Mouse (Mus musculus): ENCODE measurements around the gene Bcor. TPM values are rescaled to one million over a fixed set of nuclear protein-coding genes. Genes with fewer than 3 reads are reported as not detected.

Bcor gene
- total and polyA plus RNA-seq, 3 experiments, result 11.2 to 22.4 (median 18.0) TPM

DNA sequence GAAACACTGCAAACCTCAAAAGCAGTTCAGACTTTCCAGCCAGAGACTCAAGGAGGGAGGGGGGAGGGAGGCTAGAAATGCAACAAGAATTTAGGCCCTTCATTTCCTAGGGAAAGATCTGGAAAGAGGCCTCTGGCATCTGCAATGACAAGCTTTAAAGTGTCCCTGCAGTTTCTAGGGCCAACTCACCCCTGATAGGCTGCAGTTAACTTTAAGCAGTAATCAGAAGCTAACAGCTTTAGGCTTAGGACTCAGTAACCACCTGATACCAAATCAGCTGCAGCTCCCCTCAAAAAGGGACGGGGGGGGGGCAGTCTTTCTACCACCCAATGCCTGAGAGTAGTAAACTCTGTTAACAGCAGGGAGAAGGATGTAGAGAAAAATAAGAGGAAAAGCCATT, 156.6 kb downstream of the Bcor start:
- no peak for DNase-seq
- whole genome bisulfite sequencing, result 24% methylated on average over 1 of the region's 1 CpGs
- Histone ChIP-seq H3K36me3 (ENCODE audit: control insufficient read depth, insufficient read depth, low read length) (no peaks in the 10 kb centered on the region), H3K79me2 (replicated peaks; ENCODE audit: control insufficient read depth, insufficient read depth, low read length) (no peaks in the 10 kb centered on the region), H3K27me3 (ENCODE audit: control insufficient read depth, insufficient read depth, low read length) (no peaks in the 10 kb centered on the region), H3K4me3 (no peak overlapping the region), H3K27ac (no peak overlapping the region; the same call in 1 of the 2 replicates), H3K9ac (ENCODE audit: low read depth, low read length) (no peak overlapping the region), H3K4me1 (ENCODE audit: control insufficient read depth, insufficient read depth, low read length) (peaks cover 9% of the 10 kb centered on the region)
- TF ChIP-seq POLR2A (IDR thresholded peaks at IDR 0.05; ENCODE audit: insufficient read depth, low read depth, low read length), result no peak
- no peak for TF ChIP-seq CTCF (IDR thresholded peaks at IDR 0.05)
- no peak for TF ChIP-seq EP300 (IDR thresholded peaks at IDR 0.05; ENCODE audit: insufficient read depth, low read depth, low read length)
- intact Hi-C loops (cut with DNase I), result loop anchor here (10.0 kb wide), 3 partner anchors 109 to 251 kb away; no protein-coding TSS in a partner anchor

DNA sequence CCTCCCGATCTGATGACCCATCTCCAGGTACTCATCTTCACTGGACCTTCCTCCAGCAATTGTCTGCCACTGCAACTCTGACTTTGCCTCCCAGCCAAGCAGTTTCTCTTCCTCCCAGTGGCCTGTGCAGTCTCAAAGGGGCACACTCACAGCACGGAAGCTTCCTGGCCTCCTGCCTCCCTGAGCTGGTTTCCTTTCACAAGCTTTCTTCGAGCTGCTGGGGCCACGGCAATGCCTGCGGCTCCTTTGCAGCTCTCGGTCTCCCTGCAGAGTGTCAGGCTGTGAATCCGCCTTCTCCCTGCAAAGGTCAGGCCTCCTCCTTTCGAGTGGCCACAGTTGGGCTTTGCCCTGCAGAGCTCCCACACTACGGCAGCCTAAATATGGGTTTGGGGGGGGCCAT, 157.0 kb downstream of the Bcor start:
- Histone ChIP-seq H3K27me3 (ENCODE audit: control insufficient read depth, insufficient read depth, low read length) (no peaks in the 10 kb centered on the region), H3K79me2 (replicated peaks; ENCODE audit: control insufficient read depth, insufficient read depth, low read length) (no peaks in the 10 kb centered on the region), H3K4me3 (no peak overlapping the region), H3K4me1 (ENCODE audit: control insufficient read depth, insufficient read depth, low read length) (peaks cover 9% of the 10 kb centered on the region), H3K36me3 (ENCODE audit: control insufficient read depth, insufficient read depth, low read length) (no peaks in the 10 kb centered on the region), H3K9ac (ENCODE audit: low read depth, low read length) (0 out of 2 replicates have a peak overlapping the region, but pooled peaks have one; percentile 8), H3K27ac (no peak overlapping the region)
- intact Hi-C loops (cut with DNase I), result loop anchor here (10.0 kb wide), 3 partner anchors 108 to 252 kb away; no protein-coding TSS in a partner anchor
- no peak for TF ChIP-seq EP300 (IDR thresholded peaks at IDR 0.05; ENCODE audit: insufficient read depth, low read depth, low read length)
- TF ChIP-seq POLR2A (IDR thresholded peaks at IDR 0.05; ENCODE audit: insufficient read depth, low read depth, low read length), result no peak
- no peak for TF ChIP-seq CTCF (IDR thresholded peaks at IDR 0.05)
- DNase-seq, result peak in 1 of 2 experiments; percentile 24
- WGBS, result 27% methylated on average over 9 of the region's 9 CpGs

DNA sequence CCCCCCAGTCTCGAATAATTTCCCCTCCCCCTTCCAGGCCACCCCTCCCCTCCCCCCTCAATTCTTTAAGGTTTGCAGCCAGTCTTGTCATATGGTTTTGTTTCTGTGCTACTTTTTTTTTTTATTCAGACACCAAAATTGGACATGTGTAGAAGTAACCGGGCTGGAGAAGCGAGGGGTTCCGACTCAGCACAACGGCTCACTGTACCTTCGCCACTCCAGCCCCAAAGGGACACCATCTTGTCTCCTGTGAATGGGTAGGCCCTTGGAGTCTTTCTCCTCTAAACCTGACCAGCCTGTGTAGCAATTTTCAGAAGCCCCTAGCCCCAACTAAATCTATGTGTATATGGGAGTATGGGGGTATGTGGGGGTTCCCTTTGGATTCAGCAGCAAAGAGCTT, 157.6 kb downstream of the Bcor start:
- Histone ChIP-seq H3K4me1 (ENCODE audit: control insufficient read depth, insufficient read depth, low read length) (peaks cover 9% of the 10 kb centered on the region), H3K79me2 (replicated peaks; ENCODE audit: control insufficient read depth, insufficient read depth, low read length) (no peaks in the 10 kb centered on the region), H3K27ac (no peak overlapping the region), H3K27me3 (ENCODE audit: control insufficient read depth, insufficient read depth, low read length) (no peaks in the 10 kb centered on the region), H3K9ac (ENCODE audit: low read depth, low read length) (no peak overlapping the region), H3K36me3 (ENCODE audit: control insufficient read depth, insufficient read depth, low read length) (no peaks in the 10 kb centered on the region), H3K4me3 (no peak overlapping the region)
- WGBS, result 69% methylated on average over 6 of the region's 6 CpGs
- TF ChIP-seq EP300 (IDR thresholded peaks at IDR 0.05; ENCODE audit: insufficient read depth, low read depth, low read length), result no peak
- TF ChIP-seq POLR2A (IDR thresholded peaks at IDR 0.05; ENCODE audit: insufficient read depth, low read depth, low read length), result no peak
- TF ChIP-seq CTCF (IDR thresholded peaks at IDR 0.05), result no peak
- DNase-seq, result no peak
- intact Hi-C loops (cut with DNase I), result loop anchor here (10.0 kb wide), 3 partner anchors 108 to 252 kb away; no protein-coding TSS in a partner anchor

DNA sequence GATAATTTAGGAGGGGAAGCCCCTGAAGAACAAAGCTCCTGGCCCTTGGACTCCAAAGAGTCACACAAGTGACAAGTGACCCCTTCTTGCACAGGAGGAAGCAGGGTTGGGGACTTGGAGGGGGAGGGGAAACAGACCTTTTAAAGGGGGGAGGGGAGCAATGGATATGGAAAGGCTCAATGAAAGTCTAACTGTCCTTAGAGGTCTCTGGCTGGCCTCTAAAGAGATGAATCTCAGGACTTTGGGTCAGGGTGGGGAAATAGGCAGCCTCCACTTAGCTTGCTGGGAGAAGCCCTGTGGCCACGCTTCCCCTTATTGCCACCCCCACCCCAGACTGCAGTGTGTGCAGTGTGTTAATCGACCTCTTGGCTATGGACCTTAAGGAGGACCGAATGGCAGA, 158.2 kb downstream of the Bcor start:
- intact Hi-C loops (cut with DNase I), result loop anchor here (10.0 kb wide), 3 partner anchors 107 to 253 kb away; no protein-coding TSS in a partner anchor
- H3K27ac ChIP-seq, result no peak overlapping the region
- no peak overlapping the region for H3K9ac ChIP-seq (ENCODE audit: low read depth, low read length)
- 50% methylated on average over 3 of the region's 3 CpGs for WGBS
- peaks cover 7% of the 10 kb centered on the region for H3K4me1 ChIP-seq (ENCODE audit: control insufficient read depth, insufficient read depth, low read length)
- no peak overlapping the region for H3K4me3 ChIP-seq
- no peaks in the 10 kb centered on the region for H3K27me3 ChIP-seq (ENCODE audit: control insufficient read depth, insufficient read depth, low read length)
- TF ChIP-seq EP300 (IDR thresholded peaks at IDR 0.05; ENCODE audit: insufficient read depth, low read depth, low read length) (no peak), POLR2A (IDR thresholded peaks at IDR 0.05; ENCODE audit: insufficient read depth, low read depth, low read length) (no peak), CTCF (IDR thresholded peaks at IDR 0.05) (no peak)
- H3K79me2 ChIP-seq (replicated peaks; ENCODE audit: control insufficient read depth, insufficient read depth, low read length), result no peaks in the 10 kb centered on the region
- no peaks in the 10 kb centered on the region for H3K36me3 ChIP-seq (ENCODE audit: control insufficient read depth, insufficient read depth, low read length)
- no peak for DNase-seq

DNA sequence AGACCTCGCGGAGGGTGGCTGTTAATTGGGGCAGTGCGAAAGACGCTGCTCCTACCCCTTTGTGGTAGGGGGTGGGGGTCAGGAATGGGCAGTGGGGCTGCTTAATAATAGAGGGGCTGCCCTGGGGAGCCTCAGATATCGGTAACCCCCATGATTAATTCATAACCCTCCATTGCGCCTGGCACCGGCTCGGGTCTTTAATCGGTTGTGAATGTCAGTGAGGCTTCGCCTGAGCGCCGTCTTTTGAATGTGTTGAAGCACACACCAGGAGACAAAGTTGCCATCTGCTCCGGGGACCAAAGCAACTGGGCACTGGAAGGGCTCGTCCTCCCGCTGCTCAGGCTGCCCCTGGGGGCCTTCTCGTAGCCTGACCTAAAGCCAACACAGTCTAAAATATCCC, 158.8 kb downstream of the Bcor start:
- intact Hi-C loops (cut with DNase I), result loop anchor here (10.0 kb wide), 3 partner anchors 107 to 253 kb away; no protein-coding TSS in a partner anchor

DNA sequence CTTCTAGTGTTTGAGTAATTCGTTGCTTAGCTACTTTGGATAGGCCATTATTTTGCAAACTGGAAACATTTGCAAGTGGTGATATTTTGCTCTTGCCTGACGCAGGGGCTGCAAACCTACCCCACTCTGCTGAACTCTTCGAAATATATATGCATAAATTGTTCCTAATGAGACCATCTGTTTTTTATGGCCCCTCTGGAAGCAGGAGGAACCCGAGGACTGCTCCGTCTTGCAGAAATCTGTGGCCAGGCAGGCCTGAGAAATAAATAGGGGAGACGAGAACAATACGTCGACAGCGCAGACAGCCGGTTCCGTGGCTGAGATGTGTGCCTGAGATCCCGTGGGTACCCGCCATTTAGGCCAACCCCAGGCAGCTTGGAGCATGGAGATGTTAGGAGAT, 159.5 kb downstream of the Bcor start:
- 60% methylated on average over 13 of the region's 13 CpGs for WGBS
- Histone ChIP-seq H3K27me3 (ENCODE audit: control insufficient read depth, insufficient read depth, low read length) (no peaks in the 10 kb centered on the region), H3K27ac (no peak overlapping the region), H3K9ac (ENCODE audit: low read depth, low read length) (no peak overlapping the region), H3K79me2 (replicated peaks; ENCODE audit: control insufficient read depth, insufficient read depth, low read length) (no peaks in the 10 kb centered on the region), H3K4me1 (ENCODE audit: control insufficient read depth, insufficient read depth, low read length) (peaks cover 7% of the 10 kb centered on the region), H3K36me3 (ENCODE audit: control insufficient read depth, insufficient read depth, low read length) (no peaks in the 10 kb centered on the region), H3K4me3 (no peak overlapping the region)
- intact Hi-C loops (cut with DNase I), result loop anchor here (10.0 kb wide), 3 partner anchors 106 to 254 kb away; no protein-coding TSS in a partner anchor
- TF ChIP-seq POLR2A (IDR thresholded peaks at IDR 0.05; ENCODE audit: insufficient read depth, low read depth, low read length) (no peak), CTCF (IDR thresholded peaks at IDR 0.05) (no peak), EP300 (IDR thresholded peaks at IDR 0.05; ENCODE audit: insufficient read depth, low read depth, low read length) (no peak)
- no peak for DNase-seq

More for the DNA sequence above, 158.8 kb downstream of the Bcor start:
- H3K4me3 ChIP-seq, result no peak overlapping the region
- DNase-seq, result no peak
- no peaks in the 10 kb centered on the region for H3K79me2 ChIP-seq (replicated peaks; ENCODE audit: control insufficient read depth, insufficient read depth, low read length)
- no peak overlapping the region for H3K27ac ChIP-seq
- no peak overlapping the region for H3K9ac ChIP-seq (ENCODE audit: low read depth, low read length)
- H3K4me1 ChIP-seq (ENCODE audit: control insufficient read depth, insufficient read depth, low read length), result peaks cover 7% of the 10 kb centered on the region
- H3K36me3 ChIP-seq (ENCODE audit: control insufficient read depth, insufficient read depth, low read length), result no peaks in the 10 kb centered on the region
- WGBS, result 62% methylated on average over 16 of the region's 16 CpGs
- H3K27me3 ChIP-seq (ENCODE audit: control insufficient read depth, insufficient read depth, low read length), result no peaks in the 10 kb centered on the region
- no peak for TF ChIP-seq EP300 (IDR thresholded peaks at IDR 0.05; ENCODE audit: insufficient read depth, low read depth, low read length)
- no peak for TF ChIP-seq POLR2A (IDR thresholded peaks at IDR 0.05; ENCODE audit: insufficient read depth, low read depth, low read length)

Measured in heart, adult 2 months (tissue).